Mouse (Mus musculus) layer of hippocampus, postnatal 14 days (tissue): ENCODE measurements around the gene Ppme1. TPM values are rescaled to one million over a fixed set of nuclear protein-coding genes. Genes with fewer than 3 reads are reported as not detected.

Experiments used
- DNase-seq, 2 experiments: peaks; one replicate each; pipeline ENCODE4 v3.0.0; 2021 to 2022; ENCODE audit warnings: low spot score in 2 of 2, mixed read lengths in 1 of 2
- total RNA-seq, 2 experiments: library from RNA; stranded (reverse); gene quantifications; 2 replicates each; pipeline ENCODE4 v1.2.3; 2021

Ppme1 gene
- total RNA-seq, 2 experiments from 2014 or later, result 134 to 142 TPM

DNA sequence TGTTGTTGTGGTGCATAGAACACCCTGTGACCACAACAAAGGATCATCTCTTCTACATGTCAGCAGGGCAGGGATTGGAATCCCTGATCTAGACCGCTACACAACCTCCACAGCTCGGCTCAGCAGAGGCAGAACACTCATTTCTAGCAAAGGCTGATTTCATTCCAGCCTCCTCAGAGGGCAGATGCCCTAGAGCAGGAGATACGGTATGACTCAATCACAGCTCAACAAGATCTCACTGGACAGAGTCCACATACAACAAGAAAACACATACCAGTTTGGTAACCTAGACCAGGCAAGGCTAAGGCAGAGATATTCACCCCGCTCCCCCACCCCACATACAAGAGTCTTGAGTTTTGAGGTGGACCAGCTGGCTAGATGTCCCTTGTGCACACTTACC lies 43.5 kb downstream of the Ppme1 start:
- no peak for DNase-seq

GRCm38 (mm10) chr7:100327514-100327913 lies 44.6 kb downstream of the Ppme1 start:
- DNase-seq, result no peak

GRCm38 (mm10) chr7:100325482-100325881 lies 46.6 kb downstream of the Ppme1 start:
- DNase-seq, result peak; percentile 53 to 59

GRCm38 (mm10) chr7:100323721-100324120 lies 48.4 kb downstream of the Ppme1 start:
- DNase-seq, result no peak

GRCm38 (mm10) chr7:100317534-100317933 lies 54.6 kb downstream of the Ppme1 start:
- DNase-seq, result no peak

GRCm38 (mm10) chr7:100316924-100317323 lies 55.2 kb downstream of the Ppme1 start:
- no peak for DNase-seq

GRCm38 (mm10) chr7:100312716-100313115 lies 59.4 kb downstream of the Ppme1 start:
- DNase-seq, result no peak

GRCm38 (mm10) chr7:100310290-100310689 lies 61.8 kb downstream of the Ppme1 start:
- no peak for DNase-seq

GRCm38 (mm10) chr7:100309679-100310078 lies 62.4 kb downstream of the Ppme1 start:
- no peak for DNase-seq

DNA sequence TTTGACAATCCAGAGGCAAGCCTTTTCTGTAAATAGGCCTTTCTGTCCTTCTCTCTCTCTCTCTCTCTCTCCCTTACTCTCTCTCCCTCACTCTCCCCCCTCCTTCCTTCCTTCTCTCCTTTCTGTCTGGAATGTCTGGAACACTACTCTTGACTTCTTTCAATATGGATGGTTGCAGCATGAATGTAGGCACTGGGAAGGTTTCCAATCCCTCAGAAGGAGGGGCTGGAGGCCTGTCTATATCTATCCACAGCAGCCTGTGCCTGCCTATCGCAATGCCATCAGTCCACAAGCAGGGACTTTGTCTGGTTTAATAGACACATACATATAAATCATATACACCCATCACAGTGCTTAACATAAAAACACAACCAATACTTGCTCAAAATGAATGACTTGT lies 62.9 kb downstream of the Ppme1 start:
- DNase-seq, result no peak

GRCm38 (mm10) chr7:100307872-100308653 lies 64.0 kb downstream of the Ppme1 start:
- DNase-seq, result peak; percentile 46 to 55

DNA sequence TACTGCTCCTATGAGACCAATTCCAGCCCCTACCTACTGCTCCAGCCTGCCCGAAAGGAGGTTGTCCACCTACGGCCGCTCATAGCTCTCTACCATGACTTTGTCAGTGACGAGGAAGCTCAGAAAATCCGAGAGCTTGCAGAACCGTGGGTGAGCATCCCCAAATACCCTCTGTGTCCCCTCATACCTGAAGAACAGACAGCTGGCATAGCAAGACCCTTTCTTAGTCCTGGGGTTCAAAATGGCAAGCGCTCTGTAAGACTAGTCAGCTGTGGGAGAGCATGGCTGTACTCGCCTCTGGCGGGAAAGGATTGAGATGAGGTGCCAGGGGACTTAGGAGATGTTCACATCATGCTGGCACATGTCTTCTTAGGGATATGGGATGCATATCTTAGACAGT lies 66.2 kb downstream of the Ppme1 start:
- DNase-seq, result no peak

- DNase-seq, result peak; percentile 44 to 77
Observed at GRCm38 (mm10) chr7:100302316-100302715, 69.8 kb downstream of the Ppme1 start.

DNA sequence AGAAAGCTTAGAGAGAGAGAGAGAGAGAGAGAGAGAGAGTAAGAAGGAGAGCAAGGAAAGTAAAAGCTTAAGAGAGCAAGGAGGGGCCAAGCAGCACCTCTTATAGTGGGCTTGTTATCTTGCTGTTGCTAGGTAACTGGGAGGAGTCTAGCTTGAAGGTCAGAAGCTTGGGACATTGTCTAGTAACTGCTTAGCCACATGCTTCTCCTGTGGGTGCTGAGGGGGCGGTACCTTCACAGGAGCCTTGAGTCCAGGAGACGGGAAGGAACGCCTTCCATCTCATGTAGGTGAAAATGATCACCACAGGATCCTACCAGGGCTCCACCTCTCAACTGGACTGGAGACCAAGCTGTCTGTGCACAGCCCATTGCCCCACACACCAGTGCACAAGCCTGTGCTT lies 70.7 kb downstream of the Ppme1 start:
- DNase-seq, result no peak

- no peak for DNase-seq
Observed at GRCm38 (mm10) chr7:100298861-100299510, 73.1 kb downstream of the Ppme1 start.

DNA sequence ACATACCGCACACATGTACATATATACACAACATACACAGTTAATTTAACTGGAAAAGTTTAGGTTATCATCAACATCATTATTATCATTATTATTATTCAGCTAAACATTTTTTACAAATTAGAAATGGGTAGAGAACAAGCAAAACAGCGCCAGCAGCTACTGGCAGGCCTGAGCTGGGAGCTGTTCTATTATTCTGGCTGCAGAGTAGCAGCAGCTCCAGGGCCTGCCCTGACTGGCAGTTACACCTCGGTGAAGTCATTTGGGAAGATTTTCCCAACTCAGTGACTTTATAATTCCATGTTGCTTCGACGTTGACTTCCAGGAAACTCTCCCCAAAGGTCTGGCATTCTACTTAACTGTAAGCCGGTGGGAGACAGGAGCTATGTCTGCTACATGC lies 75.4 kb downstream of the Ppme1 start:
- peak in 1 of 2 experiments; percentile 60 for DNase-seq

GRCm38 (mm10) chr7:100295745-100296144 lies 76.4 kb downstream of the Ppme1 start:
- DNase-seq, result peak in 1 of 2 experiments; percentile 51

DNA sequence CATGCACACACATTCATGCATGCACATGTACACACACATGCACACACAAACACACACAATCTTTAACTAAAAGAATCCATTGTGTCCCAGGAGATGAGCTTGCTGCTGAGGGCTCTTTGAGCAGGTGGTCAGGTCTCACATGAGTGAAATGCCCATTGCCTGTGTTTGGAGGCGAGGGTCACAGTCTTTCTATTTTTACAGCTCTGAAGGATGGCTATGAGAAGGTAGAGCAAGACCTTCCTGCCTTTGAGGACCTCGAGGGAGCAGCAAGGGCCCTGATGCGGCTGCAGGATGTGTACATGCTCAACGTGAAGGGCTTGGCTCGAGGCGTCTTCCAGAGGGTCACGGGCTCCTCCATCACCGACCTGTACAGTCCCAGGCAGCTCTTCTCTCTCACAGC lies 78.6 kb downstream of the Ppme1 start:
- no peak for DNase-seq

DNA sequence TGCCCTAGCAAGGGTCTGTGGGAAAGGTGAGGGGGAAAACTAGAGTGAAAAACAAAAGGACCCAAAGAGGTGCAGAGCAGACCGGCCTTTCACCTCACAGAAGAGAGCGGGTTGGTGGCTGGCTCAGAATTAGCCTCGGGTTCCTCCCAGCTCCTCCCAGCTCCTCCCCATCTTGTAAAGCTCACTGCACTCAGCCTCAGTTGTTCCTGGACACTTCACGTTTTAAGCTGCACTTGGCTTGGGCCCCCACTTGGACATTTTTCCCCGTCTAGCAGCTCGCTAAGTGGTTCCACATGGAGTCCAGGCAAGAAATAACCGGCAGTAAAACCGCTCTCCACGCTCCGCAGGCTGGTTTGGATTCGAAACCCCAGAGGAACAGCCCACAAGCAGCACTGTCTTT lies 83.5 kb downstream of the Ppme1 start:
- DNase-seq, result no peak

DNA sequence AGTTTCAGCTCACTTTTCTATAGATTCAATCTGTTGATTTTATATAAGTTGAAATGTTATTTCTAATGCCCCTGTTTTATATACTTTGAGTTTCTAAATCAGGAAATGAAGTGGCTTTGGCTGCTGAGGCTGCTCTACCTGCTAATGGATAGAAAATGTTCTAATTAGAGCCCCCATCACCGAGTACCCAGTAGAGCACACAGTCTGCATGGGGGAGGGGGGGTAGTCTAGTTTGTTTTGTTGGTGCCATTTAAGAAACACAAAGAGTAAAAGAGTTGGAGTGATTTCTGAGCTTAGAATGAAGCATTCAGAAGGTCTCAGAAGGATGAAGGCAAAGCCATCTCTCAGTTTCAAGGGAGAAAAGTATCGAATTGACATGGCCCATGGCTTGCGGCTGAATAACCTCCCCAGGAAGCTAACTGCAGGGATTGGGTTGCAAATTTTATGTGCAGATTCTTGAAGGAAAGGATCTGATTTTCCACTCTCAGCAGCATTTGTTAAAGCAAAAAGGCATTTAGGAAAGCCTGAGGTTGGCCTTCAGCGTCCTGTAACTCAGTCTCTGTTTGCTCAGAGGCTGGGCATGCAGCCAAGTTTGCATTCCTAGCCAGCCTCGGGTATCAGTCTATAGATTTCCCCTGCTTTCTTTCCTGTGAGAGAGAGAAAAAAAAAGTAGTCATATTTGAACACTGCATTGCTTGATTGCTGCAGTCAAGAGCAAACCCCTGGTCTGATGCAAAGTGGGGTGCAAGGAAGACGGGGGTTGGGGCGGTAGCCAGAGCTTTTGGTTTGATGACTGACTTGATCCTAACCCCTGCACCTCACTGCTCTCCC lies 84.1 kb downstream of the Ppme1 start:
- DNase-seq, result no peak

GRCm38 (mm10) chr7:100285383-100285782 lies 86.7 kb downstream of the Ppme1 start, which contains the start of gene P4ha3:
Gene P4ha3 (plus strand): TSS chr7:100285520.
- no peak for DNase-seq

DNA sequence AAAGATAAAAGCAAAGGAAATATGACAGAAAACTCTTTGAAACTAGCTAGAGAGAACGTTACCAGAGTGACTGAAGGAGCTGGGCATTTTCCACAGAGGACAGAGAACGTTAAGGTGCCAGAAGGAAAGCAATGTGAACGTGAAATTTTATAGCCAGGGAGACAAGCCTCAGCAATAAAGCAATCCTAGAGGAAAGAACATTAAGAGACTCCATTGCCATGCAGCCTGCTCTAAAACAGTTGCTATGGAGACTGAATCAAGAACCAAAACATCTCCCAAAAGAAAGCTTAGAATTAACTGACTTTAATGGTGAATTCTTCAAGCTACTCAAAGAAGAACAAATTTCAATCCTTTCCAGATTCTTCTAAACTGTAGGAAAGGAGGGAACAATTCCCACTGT lies 88.8 kb downstream of the Ppme1 start:
- peak in 1 of 2 experiments; percentile 34 for DNase-seq
